ENCODE assay signal across 44 mouse cellular contexts in genomic region chr13:96749859-96750258, GRCm38 (mm10). TPM values are rescaled to one million over a fixed set of nuclear protein-coding genes. Genes with fewer than 3 reads are reported as not detected.
"Had no signal": no experiment of that assay in that cellular context is flagged by ENCODE, and none has a peak within 500 bp of the region (broad histone marks: within the 10 kb centered on the region; RNA-seq: fewer than 3 reads in every experiment).

No protein-coding gene starts in this region.

- H3K4me3 ChIP-seq: heart, embryonic 10.5 days; heart, embryonic 12.5 days; heart, embryonic 13.5 days; heart, embryonic 15.5 days; hindbrain, embryonic 10.5 days; hindbrain, embryonic 12.5 days; hindbrain, embryonic 13.5 days; hindbrain, embryonic 15.5 days; intestine, embryonic 15.5 days; kidney, embryonic 15.5 days; layer of hippocampus, adult 2 months had no signal

- H3K36me3 ChIP-seq: heart, embryonic 10.5 days; heart, embryonic 12.5 days; heart, embryonic 13.5 days; heart, embryonic 15.5 days; hindbrain, embryonic 10.5 days; hindbrain, embryonic 12.5 days; hindbrain, embryonic 13.5 days; hindbrain, embryonic 15.5 days; intestine, embryonic 15.5 days; kidney, embryonic 15.5 days had no signal

- DNase-seq: heart, postnatal 10 days; heart, postnatal 14 days; heart, postnatal 36 days; heart, postnatal 4 days; kidney, adult 11 months; kidney, adult 18-20 months; kidney, adult 2 months; kidney, adult 8-10 months; kidney, adult 9 months; kidney, postnatal 10 days; kidney, postnatal 14 days; kidney, postnatal 25 days; kidney, postnatal 36 days; kidney, postnatal 4 days; layer of hippocampus, adult 9-11 months; layer of hippocampus, postnatal 36 days had no signal

- H3K9me3 ChIP-seq: heart, embryonic 10.5 days; heart, embryonic 13.5 days; heart, embryonic 15.5 days; hindbrain, embryonic 10.5 days; hindbrain, embryonic 12.5 days; hindbrain, embryonic 13.5 days; hindbrain, embryonic 15.5 days; intestine, embryonic 15.5 days; kidney, embryonic 15.5 days had no signal

- H3K27ac ChIP-seq: heart, embryonic 10.5 days; heart, embryonic 13.5 days; heart, embryonic 15.5 days; hindbrain, embryonic 10.5 days; hindbrain, embryonic 12.5 days; hindbrain, embryonic 13.5 days; hindbrain, embryonic 14.5 days; hindbrain, embryonic 15.5 days; hindbrain, postnatal 0 days; intestine, embryonic 15.5 days; kidney, embryonic 15.5 days; kidney, postnatal 0 days; layer of hippocampus, adult 2 months had no signal

- H3K4me2 ChIP-seq: heart, embryonic 11.5 days; heart, embryonic 12.5 days; heart, embryonic 13.5 days; heart, embryonic 15.5 days; hindbrain, embryonic 12.5 days; hindbrain, embryonic 13.5 days; hindbrain, embryonic 14.5 days; hindbrain, embryonic 15.5 days; intestine, embryonic 15.5 days; kidney, embryonic 15.5 days had no signal

- ATAC-seq: hindbrain, embryonic 16.5 days; hindbrain, postnatal 0 days; inflammation-experienced regulatory T-cells, adult 6 months; intestine, embryonic 15.5 days; intestine, embryonic 16.5 days; intestine, postnatal 0 days had no signal

- H3K9ac ChIP-seq: heart, embryonic 12.5 days; heart, embryonic 13.5 days; heart, embryonic 15.5 days; hindbrain, embryonic 12.5 days; hindbrain, embryonic 13.5 days; hindbrain, embryonic 14.5 days; hindbrain, embryonic 15.5 days; intestine, embryonic 15.5 days; kidney, embryonic 15.5 days had no signal

- H3K4me1 ChIP-seq: heart, embryonic 10.5 days; heart, embryonic 12.5 days; heart, embryonic 15.5 days; hindbrain, embryonic 10.5 days; hindbrain, embryonic 12.5 days; hindbrain, embryonic 15.5 days; intestine, embryonic 15.5 days; kidney, embryonic 15.5 days had no signal

- H3K27me3 ChIP-seq: heart, embryonic 12.5 days; heart, embryonic 13.5 days; heart, embryonic 15.5 days; hindbrain, embryonic 12.5 days; hindbrain, embryonic 13.5 days; hindbrain, embryonic 15.5 days; intestine, embryonic 15.5 days; kidney, embryonic 15.5 days had no signal

RNA-seq across cellular contexts. Expression of gene Ankrd31, which starts 1.8 kb away (rescaled TPM):
- total RNA-seq: heart, postnatal 10 days; heart, postnatal 14 days; heart, postnatal 25 days; heart, postnatal 36 days; heart, postnatal 4 days; hematopoietic stem cell, adult 5-6 weeks had no signal
- polyA plus RNA-seq: heart, embryonic 10.5 days; heart, embryonic 11.5 days; heart, embryonic 12.5 days; heart, embryonic 13.5 days; heart, embryonic 14.5 days; heart, embryonic 15.5 days; heart, embryonic 16.5 days; heart, postnatal 0 days; hindbrain, embryonic 10.5 days; hindbrain, embryonic 11.5 days; hindbrain, embryonic 12.5 days; hindbrain, embryonic 13.5 days; hindbrain, embryonic 14.5 days; hindbrain, embryonic 15.5 days; hindbrain, postnatal 0 days; inflammation-experienced regulatory T-cells, adult 6 months; intestine, embryonic 15.5 days; kidney, adult 2 months; kidney, embryonic 14.5 days; kidney, embryonic 15.5 days; kidney, embryonic 16.5 days; kidney, postnatal 0 days; large intestine, adult 2 months had no signal
